Mouse (Mus musculus) liver, embryonic 13.5 days (tissue): ENCODE measurements around the gene Dclk1. TPM values are rescaled to one million over a fixed set of nuclear protein-coding genes. Genes with fewer than 3 reads are reported as not detected.

ENCODE experiments used
- ATAC-seq: fragments of 200-750 bp; cut with Nextera tagmentation; 2 replicates; pipeline ENCODE4 v1.8.0; 2017; ENCODE audit warnings: low read depth, mild to moderate bottlenecking, moderate number of reproducible peaks, moderate library complexity
- DNase-seq: peaks from one replicate; pipeline ENCODE4 v3.0.0; 2022
- H3K27ac ChIP-seq: fragments of 300-500 bp; sonication (generic); 2 replicates; pipeline ENCODE4 v1.5.1; 2015; ENCODE audit warnings: moderate library complexity, mild to moderate bottlenecking, inconsistent platforms
- H3K27me3 ChIP-seq: fragments of 300-500 bp; sonication (generic); 2 replicates; pipeline ENCODE4 v1.6.1; 2015; ENCODE audit warnings: mild to moderate bottlenecking, inconsistent platforms
- H3K36me3 ChIP-seq: fragments of 300-500 bp; sonication (generic); 2 replicates; pipeline ENCODE4 v1.6.1; 2015; ENCODE audit warnings: mild to moderate bottlenecking, inconsistent platforms
- H3K4me1 ChIP-seq: fragments of 300-500 bp; sonication (generic); replicated peaks from 2 replicates; pipeline ENCODE4 v1.6.1; 2015; ENCODE audit warnings: inconsistent platforms
- H3K4me2 ChIP-seq: fragments of 300-500 bp; sonication (generic); 2 replicates; pipeline ENCODE4 v1.6.1; 2015; ENCODE audit warnings: inconsistent platforms, mild to moderate bottlenecking, moderate library complexity
- H3K4me3 ChIP-seq: fragments of 300-500 bp; sonication (generic); replicated peaks from 2 replicates; pipeline ENCODE4 v1.5.1; 2015; ENCODE audit warnings: mild to moderate bottlenecking, inconsistent platforms
- H3K9ac ChIP-seq: fragments of 300-500 bp; sonication (generic); 2 replicates; pipeline ENCODE4 v1.6.1; 2015; ENCODE audit warnings: mild to moderate bottlenecking, inconsistent platforms
- H3K9me3 ChIP-seq: fragments of 300-500 bp; sonication (generic); replicated peaks from 2 replicates; pipeline ENCODE4 v1.6.1; 2016; ENCODE audit warnings: inconsistent platforms
- whole genome bisulfite sequencing: fragments of 180-500 bp; shearing (Covaris S2); methylation state at CpG from one replicate; pipeline ENCODE4 v1.1.7; 2015; ENCODE audit not compliant: insufficient replicate concordance; 5-methylcytosine and 5-hydroxymethylcytosine counted together
- polyA plus RNA-seq: library from polyadenylated mRNA; unstranded; fragments of >200 nt; fragmentation: Nextera tagmentation; extraction: Ambion mirVana; gene quantifications from 2 replicates; pipeline ENCODE4 v1.2.1, GENCODE M21; 2015

Dclk1 gene
- polyA plus RNA-seq, 1 experiment from 2014 or later: 1.1 TPM

GRCm38 (mm10) chr3:55223862-55224261, 18.3 kb upstream of the Dclk1 start:
- DNase-seq (no peak), ATAC-seq (no peak)
- H3K36me3 ChIP-seq: no peaks in the 10 kb centered on the region
- no peaks in the 10 kb centered on the region for H3K9me3 ChIP-seq
- H3K4me3 ChIP-seq: no peak overlapping the region
- H3K27ac ChIP-seq: no peak overlapping the region
- no peaks in the 10 kb centered on the region for H3K4me1 ChIP-seq
- H3K4me2 ChIP-seq: no peak overlapping the region
- H3K27me3 ChIP-seq: no peaks in the 10 kb centered on the region
- WGBS: 58% methylated on average over 3 of the region's 3 CpGs
- no peak overlapping the region for H3K9ac ChIP-seq

- no peak for ATAC-seq
- DNase-seq: no peak
Measured at GRCm38 (mm10) chr3:55226501-55227213, 15.5 kb upstream of the Dclk1 start.

GRCm38 (mm10) chr3:55227214-55227581, 15.0 kb upstream of the Dclk1 start:
- Histone ChIP-seq H3K36me3 (no peaks in the 10 kb centered on the region), H3K4me2 (no peak overlapping the region), H3K9me3 (no peaks in the 10 kb centered on the region), H3K27me3 (no peaks in the 10 kb centered on the region), H3K4me1 (no peaks in the 10 kb centered on the region), H3K27ac (no peak overlapping the region), H3K9ac (no peak overlapping the region), H3K4me3 (no peak overlapping the region)
- 15% methylated on average over 4 of the region's 4 CpGs for WGBS
- no peak for DNase-seq
- ATAC-seq: no peak

More at GRCm38 (mm10) chr3:55226501-55227213, 15.5 kb upstream of the Dclk1 start:
- no peaks in the 10 kb centered on the region for H3K4me1 ChIP-seq
- H3K27me3 ChIP-seq: no peaks in the 10 kb centered on the region
- H3K27ac ChIP-seq: no peak overlapping the region
- H3K9ac ChIP-seq: no peak overlapping the region
- H3K4me2 ChIP-seq: no peak overlapping the region
- no peak overlapping the region for H3K4me3 ChIP-seq
- H3K36me3 ChIP-seq: no peaks in the 10 kb centered on the region
- no peaks in the 10 kb centered on the region for H3K9me3 ChIP-seq
- WGBS: 36% methylated on average over 18 of the region's 18 CpGs

GRCm38 (mm10) chr3:55242422-55243055, 375 bp downstream of the Dclk1 start:
- Histone ChIP-seq H3K36me3 (no peaks in the 10 kb centered on the region), H3K4me2 (peak overlapping the region; percentile 40), H3K9ac (no peak overlapping the region), H3K4me3 (peak overlapping the region; percentile 32), H3K4me1 (no peaks in the 10 kb centered on the region), H3K9me3 (no peaks in the 10 kb centered on the region), H3K27me3 (peaks cover 27% of the 10 kb centered on the region), H3K27ac (no peak overlapping the region)
- no peak for ATAC-seq
- no peak for DNase-seq
- WGBS: 2% methylated on average over 43 of the region's 45 CpGs

- H3K9ac ChIP-seq: no peak overlapping the region
- DNase-seq: no peak
- H3K4me2 ChIP-seq: peak overlapping the region; percentile 40
- H3K9me3 ChIP-seq: no peaks in the 10 kb centered on the region
- no peak for ATAC-seq
- H3K27me3 ChIP-seq: peaks cover 27% of the 10 kb centered on the region
- H3K4me1 ChIP-seq: no peaks in the 10 kb centered on the region
- H3K27ac ChIP-seq: no peak overlapping the region
- H3K4me3 ChIP-seq: peak overlapping the region; percentile 32; the same call in 1 of the 2 replicates
- no peaks in the 10 kb centered on the region for H3K36me3 ChIP-seq
- 15% methylated on average over 8 of the region's 8 CpGs for WGBS
Measured at GRCm38 (mm10) chr3:55243056-55243471, 900 bp downstream of the Dclk1 start.

GRCm38 (mm10) chr3:55244087-55244486, 1.9 kb downstream of the Dclk1 start:
- peaks cover 27% of the 10 kb centered on the region for H3K27me3 ChIP-seq
- no peaks in the 10 kb centered on the region for H3K9me3 ChIP-seq
- H3K9ac ChIP-seq: no peak overlapping the region
- H3K4me2 ChIP-seq: no peak overlapping the region
- no peaks in the 10 kb centered on the region for H3K36me3 ChIP-seq
- no peak overlapping the region for H3K27ac ChIP-seq
- no peak overlapping the region for H3K4me3 ChIP-seq
- ATAC-seq (no peak), DNase-seq (no peak)
- H3K4me1 ChIP-seq: no peaks in the 10 kb centered on the region
- WGBS: 61% methylated on average over 6 of the region's 6 CpGs

- DNase-seq (no peak), ATAC-seq (no peak)
- H3K36me3 ChIP-seq: no peaks in the 10 kb centered on the region
- no peak overlapping the region for H3K4me3 ChIP-seq
- H3K4me2 ChIP-seq: no peak overlapping the region
- H3K4me1 ChIP-seq: no peaks in the 10 kb centered on the region
- WGBS: 73% methylated on average over 12 of the region's 12 CpGs
- H3K9me3 ChIP-seq: no peaks in the 10 kb centered on the region
- H3K27ac ChIP-seq: no peak overlapping the region
- peaks cover 24% of the 10 kb centered on the region for H3K27me3 ChIP-seq
- no peak overlapping the region for H3K9ac ChIP-seq
Measured at GRCm38 (mm10) chr3:55246618-55247272, 4.6 kb downstream of the Dclk1 start.

- Histone ChIP-seq H3K36me3 (no peaks in the 10 kb centered on the region), H3K27me3 (peaks cover 11% of the 10 kb centered on the region), H3K9ac (no peak overlapping the region), H3K4me1 (no peaks in the 10 kb centered on the region), H3K27ac (no peak overlapping the region), H3K9me3 (no peaks in the 10 kb centered on the region), H3K4me2 (no peak overlapping the region), H3K4me3 (no peak overlapping the region)
- 74% methylated on average over 3 of the region's 3 CpGs for whole genome bisulfite sequencing
- ATAC-seq (no peak), DNase-seq (no peak)
Measured at GRCm38 (mm10) chr3:55248048-55248447, 5.9 kb downstream of the Dclk1 start.

GRCm38 (mm10) chr3:55248508-55248907, 6.3 kb downstream of the Dclk1 start:
- Histone ChIP-seq H3K36me3 (no peaks in the 10 kb centered on the region), H3K9ac (no peak overlapping the region), H3K4me2 (no peak overlapping the region), H3K4me1 (no peaks in the 10 kb centered on the region), H3K9me3 (no peaks in the 10 kb centered on the region), H3K27me3 (peaks cover 6% of the 10 kb centered on the region), H3K4me3 (no peak overlapping the region), H3K27ac (no peak overlapping the region)
- 61% methylated on average over 6 of the region's 6 CpGs for WGBS
- DNase-seq: no peak
- no peak for ATAC-seq

- DNase-seq: no peak
Measured at GRCm38 (mm10) chr3:55250631-55251030, 8.5 kb downstream of the Dclk1 start.

GRCm38 (mm10) chr3:55260139-55260538, 18.0 kb downstream of the Dclk1 start:
- no peak for DNase-seq

More at GRCm38 (mm10) chr3:55250631-55251030, 8.5 kb downstream of the Dclk1 start:
- no peak overlapping the region for H3K9ac ChIP-seq
- H3K27ac ChIP-seq: no peak overlapping the region
- H3K27me3 ChIP-seq: no peaks in the 10 kb centered on the region
- no peak for ATAC-seq
- H3K9me3 ChIP-seq: no peaks in the 10 kb centered on the region
- no peaks in the 10 kb centered on the region for H3K36me3 ChIP-seq
- H3K4me3 ChIP-seq: no peak overlapping the region
- 75% methylated on average over 2 of the region's 2 CpGs for WGBS
- H3K4me1 ChIP-seq: no peaks in the 10 kb centered on the region
- no peak overlapping the region for H3K4me2 ChIP-seq

More at GRCm38 (mm10) chr3:55260139-55260538, 18.0 kb downstream of the Dclk1 start:
- Histone ChIP-seq H3K9me3 (no peaks in the 10 kb centered on the region), H3K27ac (no peak overlapping the region), H3K27me3 (no peaks in the 10 kb centered on the region), H3K9ac (no peak overlapping the region), H3K36me3 (no peaks in the 10 kb centered on the region), H3K4me1 (no peaks in the 10 kb centered on the region), H3K4me2 (no peak overlapping the region), H3K4me3 (no peak overlapping the region)
- 57% methylated on average over 7 of the region's 7 CpGs for WGBS
- ATAC-seq: no peak
